Mouse (Mus musculus) spleen, adult 12 weeks (tissue): ENCODE results near the gene Spag17.

ENCODE experiments used
- DNase-seq: peaks from one replicate; pipeline ENCODE4 v3.0.0; 2022; ENCODE audit warnings: low spot score

The Spag17 gene

DNA sequence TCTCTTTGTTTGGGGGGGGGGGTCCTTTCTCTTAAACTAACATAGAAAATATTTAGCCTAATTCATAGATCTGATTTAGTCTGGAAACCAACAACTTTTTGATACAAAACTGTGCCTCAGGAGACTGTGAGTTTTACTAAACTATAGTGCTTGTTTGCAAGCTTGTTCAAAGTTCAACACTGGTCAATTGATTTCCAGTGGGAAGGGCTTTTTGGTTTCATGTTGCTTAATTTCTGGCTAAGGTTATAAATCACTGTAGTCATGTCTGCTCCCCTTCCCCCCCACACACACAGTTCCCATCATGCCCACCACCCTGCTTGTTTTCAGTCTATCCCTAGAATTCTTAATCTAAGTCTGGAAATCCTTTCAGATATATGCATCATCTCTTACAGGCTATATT is 279.8 kb downstream of the Spag17 start:
- no peak for DNase-seq

DNA sequence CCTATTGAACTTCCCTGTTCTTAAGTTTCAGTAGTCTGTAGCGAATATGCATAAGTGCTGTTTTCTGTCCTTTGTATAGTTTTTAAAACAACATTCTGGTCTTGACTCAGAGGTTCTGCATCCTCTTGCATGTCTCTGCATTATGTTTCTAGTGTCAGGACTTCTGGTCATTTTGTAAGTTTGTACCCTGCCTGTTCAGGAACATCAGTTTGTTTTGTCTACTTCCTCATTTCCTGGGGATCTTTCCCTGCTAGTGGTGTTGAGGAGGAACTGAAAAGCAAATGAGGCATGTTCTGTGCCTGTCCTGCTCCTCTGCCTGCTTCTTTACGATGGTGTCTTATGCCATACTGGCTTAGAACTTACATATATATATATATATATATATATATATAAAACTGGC is 290.8 kb downstream of the Spag17 start:
- DNase-seq = no peak

GRCm38 (mm10) chr3:100180471-100180870 is 295.3 kb downstream of the Spag17 start:
- no peak for DNase-seq

DNA sequence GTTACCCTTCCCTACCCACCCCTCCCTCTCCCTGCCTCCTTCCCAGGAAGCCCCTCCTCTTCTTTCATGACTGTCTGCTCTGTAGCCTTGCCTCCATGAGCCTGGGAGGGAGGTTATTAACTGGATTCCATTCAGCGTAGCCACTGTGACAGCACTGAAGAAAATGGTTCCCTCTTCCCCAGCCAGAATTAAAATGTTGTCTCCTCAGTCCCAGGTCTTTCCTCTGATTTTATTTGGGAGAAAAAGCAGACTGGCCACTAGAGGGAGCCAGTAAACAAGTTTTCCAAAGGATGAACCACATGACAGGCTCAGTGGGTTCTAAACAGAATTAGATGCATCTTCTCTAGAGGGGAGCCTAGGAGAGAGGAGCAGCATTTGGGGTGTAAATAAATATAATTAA is 304.2 kb downstream of the Spag17 start:
- DNase-seq = no peak

DNA sequence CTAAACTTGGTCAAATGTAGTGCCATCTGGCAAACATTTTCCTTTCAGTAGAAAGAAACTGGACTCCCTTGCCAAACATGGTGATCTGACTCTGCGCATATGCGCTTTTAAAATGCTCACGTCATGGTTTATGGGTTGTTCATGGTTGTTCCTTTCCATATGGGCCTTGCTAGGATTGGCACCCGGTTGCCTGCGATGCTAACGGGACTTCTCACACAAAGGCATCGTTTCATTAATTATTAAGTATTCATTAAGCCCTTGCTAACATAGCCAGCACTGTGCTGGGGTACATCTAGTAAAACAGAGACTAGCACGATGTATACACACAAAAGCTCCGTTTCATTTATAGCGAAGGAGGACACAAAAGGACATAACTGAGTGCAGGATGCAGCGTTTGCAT is 304.7 kb downstream of the Spag17 start:
- DNase-seq = no peak
